Mouse (Mus musculus): ENCODE results near the gene Zswim9. TPM values are rescaled to one million over a fixed set of nuclear protein-coding genes. Genes with fewer than 3 reads are reported as not detected.

The Zswim9 gene
- polyA plus RNA-seq, 1 experiment from 2014 or later: 12.0 TPM

- no peak for ATAC-seq
Measured at GRCm38 (mm10) chr7:13271704-13272103, 6.8 kb downstream of the Zswim9 start.

GRCm38 (mm10) chr7:13269394-13269793 lies 9.1 kb downstream of the Zswim9 start:
- H3K27me3 ChIP-seq: no peaks in the 10 kb centered on the region
- POLR2A ChIA-PET: no interaction called here
- no peak for TF ChIP-seq CTCF (IDR thresholded peaks at IDR 0.05)
- in situ Hi-C loops (cut with MboI; ENCODE audit: low pct_unique_long_range_greater_than_20kb): no loop called here
- CTCF ChIA-PET: no interaction called here
- ATAC-seq: no peak
- DNase-seq (ENCODE audit: low read depth, low spot score): no peak

More at GRCm38 (mm10) chr7:13271704-13272103, 6.8 kb downstream of the Zswim9 start:
- DNase-seq (ENCODE audit: low read depth, low spot score): no peak
- TF ChIP-seq CTCF (IDR thresholded peaks at IDR 0.05): no peak
- in situ Hi-C loops (cut with MboI; ENCODE audit: low pct_unique_long_range_greater_than_20kb): loop anchor here (10.0 kb wide), 1 partner anchor 217 kb away; the partner anchor contains the start of gene Mzf1
- CTCF ChIA-PET: no interaction called here
- POLR2A ChIA-PET: no interaction called here
- H3K27me3 ChIP-seq: no peaks in the 10 kb centered on the region

DNA sequence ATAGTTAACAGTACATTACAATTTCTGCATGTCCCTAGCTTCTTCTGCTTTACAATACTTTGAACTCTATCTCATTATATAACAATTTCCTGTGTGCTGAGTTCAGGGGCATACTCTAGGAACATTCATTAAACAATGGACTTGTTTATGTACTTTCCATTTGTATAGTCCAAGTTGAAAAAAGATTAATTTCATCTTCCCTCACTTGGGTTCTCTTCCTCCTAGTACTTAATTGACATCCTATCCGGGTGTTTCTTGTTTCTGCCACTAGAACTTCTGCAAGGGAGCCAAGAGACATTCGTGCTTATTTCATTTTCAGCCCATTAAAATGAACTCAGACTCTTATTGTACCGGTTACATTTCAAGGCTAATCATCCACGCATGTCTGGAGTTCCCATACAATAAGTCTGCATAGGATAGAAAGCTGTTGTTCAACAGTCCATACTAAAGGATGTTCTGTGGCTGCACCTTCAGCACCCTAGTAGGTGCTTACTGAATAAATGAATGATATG lies 9.7 kb downstream of the Zswim9 start:
- H3K27me3 ChIP-seq: no peaks in the 10 kb centered on the region
- ATAC-seq (no peak), DNase-seq (ENCODE audit: low read depth, low spot score) (no peak)
- POLR2A ChIA-PET: no interaction called here
- in situ Hi-C loops (cut with MboI; ENCODE audit: low pct_unique_long_range_greater_than_20kb): no loop called here
- TF ChIP-seq CTCF (IDR thresholded peaks at IDR 0.05): no peak
- CTCF ChIA-PET: no interaction called here

GRCm38 (mm10) chr7:13264396-13264795 lies 14.1 kb downstream of the Zswim9 start:
- ChIA-PET POLR2A (no interaction called here), CTCF (no interaction called here)
- peak; percentile 4 for DNase-seq (ENCODE audit: low read depth, low spot score)
- no peaks in the 10 kb centered on the region for H3K27me3 ChIP-seq
- ATAC-seq: peak; percentile 52
- in situ Hi-C loops (cut with MboI; ENCODE audit: low pct_unique_long_range_greater_than_20kb): no loop called here
- no peak for TF ChIP-seq CTCF (IDR thresholded peaks at IDR 0.05)

GRCm38 (mm10) chr7:13263851-13264250 lies 14.7 kb downstream of the Zswim9 start:
- no peaks in the 10 kb centered on the region for H3K27me3 ChIP-seq
- POLR2A ChIA-PET: no interaction called here
- in situ Hi-C loops (cut with MboI; ENCODE audit: low pct_unique_long_range_greater_than_20kb): no loop called here
- DNase-seq (ENCODE audit: low read depth, low spot score) (no peak), ATAC-seq (peak; percentile 46)
- CTCF ChIA-PET: no interaction called here
- TF ChIP-seq CTCF (IDR thresholded peaks at IDR 0.05): no peak

GRCm38 (mm10) chr7:13260746-13261700 lies 17.5 kb downstream of the Zswim9 start:
- POLR2A ChIA-PET: no interaction called here
- no peaks in the 10 kb centered on the region for H3K27me3 ChIP-seq
- ATAC-seq (no peak), DNase-seq (ENCODE audit: low read depth, low spot score) (no peak)
- CTCF ChIA-PET: no interaction called here
- in situ Hi-C loops (cut with MboI; ENCODE audit: low pct_unique_long_range_greater_than_20kb): no loop called here
- TF ChIP-seq CTCF (IDR thresholded peaks at IDR 0.05): no peak

DNA sequence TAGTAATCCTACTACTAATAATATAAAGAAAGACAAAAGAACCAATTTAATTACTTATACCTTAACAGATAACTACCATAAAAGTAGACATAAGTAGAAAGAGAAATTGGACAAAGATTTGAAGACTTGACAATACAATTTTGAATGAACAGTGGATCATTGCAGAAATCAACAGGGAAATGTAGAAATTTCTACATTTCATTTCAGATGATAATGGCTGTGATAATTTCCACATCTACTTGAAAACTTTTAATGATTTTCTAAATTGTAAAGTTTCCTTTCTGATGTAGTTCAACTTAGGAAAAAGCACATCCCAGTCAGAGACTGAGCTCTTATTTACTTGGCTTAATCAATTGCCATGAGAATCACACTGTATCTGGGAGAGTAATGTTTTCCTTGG lies 65.8 kb downstream of the Zswim9 start, which contains the start of gene Vmn1r89:
TSS of gene Vmn1r89 (plus strand) at position 301 of the 400 bp plus-strand sequence.
- ChIA-PET CTCF (no interaction called here), POLR2A (no interaction called here)
- ATAC-seq (no peak), DNase-seq (ENCODE audit: low read depth, low spot score) (no peak)
- in situ Hi-C loops (cut with MboI; ENCODE audit: low pct_unique_long_range_greater_than_20kb): no loop called here
- no peak for TF ChIP-seq CTCF (IDR thresholded peaks at IDR 0.05)
- H3K27me3 ChIP-seq: peaks cover 25% of the 10 kb centered on the region

Other genes starting within 250 kb of the Zswim9 start
- 215 TPM for gene Chmp2a, start 243.9 kb downstream of the Zswim9 start, polyA plus RNA-seq (2021)
- 222 TPM for gene Ube2m, start 240.4 kb downstream of the Zswim9 start, polyA plus RNA-seq (2021)
- gene Mzf1, start 224.0 kb downstream of the Zswim9 start, polyA plus RNA-seq (2021): 5.6 TPM
- not detected for gene Vmn1r85, start 183.5 kb downstream of the Zswim9 start, polyA plus RNA-seq (2021)
- gene Vmn1r86, start 158.8 kb downstream of the Zswim9 start, polyA plus RNA-seq (2021): not detected
- not detected for gene Vmn1r87, start 138.6 kb downstream of the Zswim9 start, polyA plus RNA-seq (2021)
- not detected for gene Vmn1r88, start 119.2 kb downstream of the Zswim9 start, polyA plus RNA-seq (2021)
- not detected for gene Vmn1r89, start 65.7 kb downstream of the Zswim9 start, polyA plus RNA-seq (2021)
- gene Lig1, start 1.4 kb downstream of the Zswim9 start, polyA plus RNA-seq (2021): 33.2 TPM
- 0.40 TPM for gene Pla2g4c, start 45.9 kb upstream of the Zswim9 start, polyA plus RNA-seq (2021)
- gene Cabp5, start 119.4 kb upstream of the Zswim9 start, polyA plus RNA-seq (2021): 0.09 TPM
- gene Bsph1, start 172.1 kb upstream of the Zswim9 start, polyA plus RNA-seq (2021): not detected

Data from Patski (cell line).